Mouse (Mus musculus) adrenal gland, postnatal 36 days (tissue): ENCODE measurements around the gene Pde6g. TPM values are rescaled to one million over a fixed set of nuclear protein-coding genes. Genes with fewer than 3 reads are reported as not detected.
A peak's percentile ranks its signal among the peaks of the same experiment; 100 is the strongest.
"Not testable (repeated sequence)": the region's sequence is repeated elsewhere in the genome, so short reads cannot be mapped to it uniquely, and the experiment has no call there.

Source experiments
- DNase-seq, 2 experiments: peaks; one replicate each; pipeline ENCODE4 v3.0.0; 2021; ENCODE audit warnings: mixed read lengths in 1 of 2
- total RNA-seq, 2 experiments: library from RNA; stranded (reverse); gene quantifications; 2 replicates each; pipeline ENCODE4 v1.2.3; 2021

Gene Pde6g
- total RNA-seq, 2 experiments from 2014 or later = 0.53 to 0.66 TPM

GRCm38 (mm10) chr11:120422651-120423568, 30.4 kb downstream of the Pde6g start:
- DNase-seq = peak; percentile 44 to 52

- peak in 1 of 2 experiments; percentile 33 for DNase-seq
Observed at GRCm38 (mm10) chr11:120418592-120418991, 34.7 kb downstream of the Pde6g start.

DNA sequence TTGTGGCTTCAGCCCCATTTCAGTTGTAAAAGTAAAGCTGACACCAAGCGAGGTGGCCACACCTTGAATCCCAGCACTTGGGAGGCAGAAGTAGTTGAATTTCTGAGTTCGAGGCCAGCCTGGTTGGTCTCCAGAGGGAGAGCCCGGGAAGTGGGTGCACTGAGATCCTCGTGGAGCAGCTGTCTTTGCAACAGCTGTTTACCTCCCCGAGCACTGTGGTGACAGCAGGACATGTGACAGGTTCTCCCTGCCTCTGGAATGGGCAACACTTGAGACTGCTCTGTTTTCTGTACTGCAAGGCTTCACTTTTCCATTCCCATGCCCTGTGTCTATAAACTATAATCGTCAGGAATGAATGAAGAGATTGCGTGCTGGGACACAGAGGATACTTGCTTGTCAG, 35.4 kb downstream of the Pde6g start:
- no peak for DNase-seq

DNA sequence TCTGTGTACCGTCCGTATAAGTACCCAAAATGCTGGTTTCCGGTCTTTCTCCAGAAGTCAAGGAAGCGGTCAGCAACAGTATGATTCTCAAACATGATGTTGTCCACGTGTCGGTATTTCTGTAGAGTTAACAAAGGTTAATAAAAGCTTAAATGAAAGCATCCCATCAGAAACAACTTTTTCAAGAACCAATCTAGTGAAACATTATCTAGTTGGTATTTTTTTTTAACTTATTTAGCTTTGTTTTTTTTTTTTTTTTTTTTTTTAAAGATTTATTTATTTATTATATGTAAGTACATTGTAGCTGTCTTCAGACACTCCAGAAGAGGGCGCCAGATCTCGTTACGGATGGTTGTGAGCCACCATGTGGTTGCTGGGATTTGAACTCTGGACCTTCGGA, 39.7 kb downstream of the Pde6g start:
- DNase-seq = not testable (repeated sequence)

- DNase-seq = no peak
Observed at GRCm38 (mm10) chr11:120406445-120406844, 46.9 kb downstream of the Pde6g start.

DNA sequence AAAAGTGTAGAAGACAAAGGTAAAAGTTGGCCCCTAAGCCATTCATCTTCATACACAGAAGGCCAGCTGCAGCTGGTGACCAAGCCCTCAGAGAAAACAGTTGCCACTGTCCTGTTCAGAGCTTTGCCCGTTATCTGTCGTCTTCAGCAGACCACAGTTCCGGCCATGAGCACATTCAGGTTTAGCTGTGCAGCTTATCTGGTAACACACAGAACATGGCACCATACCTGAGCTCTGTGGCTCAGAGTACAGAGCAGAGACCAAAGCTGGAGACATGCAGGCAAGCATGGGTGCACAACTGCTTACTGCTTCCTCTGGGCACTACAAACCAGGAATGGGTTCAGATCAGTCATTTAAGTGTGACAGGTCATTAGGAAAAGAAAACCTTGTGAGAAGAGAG, 47.4 kb downstream of the Pde6g start:
- DNase-seq = no peak

- DNase-seq = no peak
Observed at GRCm38 (mm10) chr11:120404814-120405213, 48.5 kb downstream of the Pde6g start.

- no peak for DNase-seq
Observed at GRCm38 (mm10) chr11:120399319-120399718, 54.0 kb downstream of the Pde6g start.

Other genes with a start within 250 kb of the Pde6g start
- 10 to 100 TPM; 17.5 TPM for gene Bahcc1, start 220.6 kb downstream of the Pde6g start, total RNA-seq
- 1,000 to 10,000 TPM; 1,356 to 1,461 TPM for gene Actg1, start 105.0 kb downstream of the Pde6g start, total RNA-seq
- gene Fscn2, start 92.0 kb downstream of the Pde6g start, total RNA-seq = under 1 TPM in 1 of 2 experiments, not detected in 1; 0.59 TPM
- 10 to 100 TPM; 21.3 to 32.1 TPM for gene Faap100, start 74.7 kb downstream of the Pde6g start, total RNA-seq
- 100 to 1,000 TPM in 1 of 2 experiments, 10 to 100 TPM in 1; 86.2 to 101 TPM for gene Nploc4, start 15.8 kb downstream of the Pde6g start, total RNA-seq
- 1 to 10 TPM in 1 of 2 experiments, not detected in 1; 2.6 TPM for gene Tspan10, start 10.9 kb downstream of the Pde6g start, total RNA-seq
- gene Oxld1, start 4.6 kb upstream of the Pde6g start, total RNA-seq = 10 to 100 TPM; 28.0 to 41.4 TPM
- gene Ccdc137, start 4.6 kb upstream of the Pde6g start, total RNA-seq = 10 to 100 TPM; 24.7 to 33.3 TPM
- gene Arl16, start 14.1 kb upstream of the Pde6g start, total RNA-seq = 10 to 100 TPM; 18.4 to 22.3 TPM
- 100 to 1,000 TPM; 110 to 111 TPM for gene Mrpl12, start 31.1 kb upstream of the Pde6g start, total RNA-seq
- 100 to 1,000 TPM; 105 to 115 TPM for gene Slc25a10, start 38.3 kb upstream of the Pde6g start, total RNA-seq
- gene Gcgr, start 77.2 kb upstream of the Pde6g start, total RNA-seq = 1 to 10 TPM in 1 of 2 experiments, under 1 TPM in 1; 0.86 to 1.9 TPM
- gene Mcrip1, start 96.2 kb upstream of the Pde6g start, total RNA-seq = 10 to 100 TPM; 58.0 to 73.4 TPM
- gene Ppp1r27, start 97.6 kb upstream of the Pde6g start, total RNA-seq = 1 to 10 TPM in 1 of 2 experiments, under 1 TPM in 1; 0.56 to 1.3 TPM
- gene P4hb, start 119.8 kb upstream of the Pde6g start, total RNA-seq = 100 to 1,000 TPM; 490 to 574 TPM
- gene Arhgdia, start 128.1 kb upstream of the Pde6g start, total RNA-seq = 100 to 1,000 TPM; 348 to 361 TPM
- 10 to 100 TPM; 97.0 to 99.2 TPM for gene Alyref, start 144.9 kb upstream of the Pde6g start, total RNA-seq
- 100 to 1,000 TPM in 1 of 2 experiments, 10 to 100 TPM in 1; 86.0 to 102 TPM for gene Anapc11, start 144.9 kb upstream of the Pde6g start, total RNA-seq
- gene Npb, start 155.0 kb upstream of the Pde6g start, total RNA-seq = 1 to 10 TPM in 1 of 2 experiments, not detected in 1; 1.6 TPM
- gene Pcyt2, start 164.4 kb upstream of the Pde6g start, total RNA-seq = 100 to 1,000 TPM; 212 to 312 TPM
- 10 to 100 TPM; 49.6 to 67.0 TPM for gene Sirt7, start 171.7 kb upstream of the Pde6g start, total RNA-seq
- gene Mafg, start 180.1 kb upstream of the Pde6g start, total RNA-seq = 10 to 100 TPM; 50.4 to 78.6 TPM
- 1 to 10 TPM; 1.1 to 1.5 TPM for gene Pycr1, start 190.3 kb upstream of the Pde6g start, total RNA-seq
- gene Myadml2, start 194.7 kb upstream of the Pde6g start, total RNA-seq = not detected
- 1 to 10 TPM; 8.5 to 9.8 TPM for gene Notum, start 207.7 kb upstream of the Pde6g start, total RNA-seq
- gene Aspscr1, start 219.5 kb upstream of the Pde6g start, total RNA-seq = 10 to 100 TPM; 71.1 to 95.1 TPM